Mouse (Mus musculus) MEL (cell line): Measurements from ENCODE around the gene Bbs5. TPM values are rescaled to one million over a fixed set of nuclear protein-coding genes. Genes with fewer than 3 reads are reported as not detected.

Experiments used
- DNase-seq: peaks from one replicate; pipeline ENCODE4 v3.0.0; 2011; ENCODE audit warnings: low read depth, low spot score
- H3K27ac ChIP-seq: 2 replicates; pipeline ENCODE4 v1.5.1; 2012; ENCODE audit warnings: low read depth, mild to moderate bottlenecking, control low read depth, low read length, moderate library complexity; ENCODE audit not compliant: control insufficient read depth
- H3K27me3 ChIP-seq, 2 experiments: fragments of 150-350 bp in 1 of 2; sonication (generic) in 1 of 2; 2 replicates each; pipeline ENCODE4 v1.6.1; 2012; ENCODE audit warnings: low read length in 2 of 2, mild to moderate bottlenecking in 2 of 2, improper control_type of control experiment in 1 of 2, moderate library complexity in 1 of 2; ENCODE audit not compliant: insufficient read depth in 2 of 2, control insufficient read depth in 1 of 2
- H3K36me3 ChIP-seq, 2 experiments: 2 replicates each; pipeline ENCODE4 v1.6.1; 2012 to 2014; ENCODE audit warnings: low read length in 2 of 2, improper control_type of control experiment in 1 of 2, inconsistent platforms in 1 of 2, mild to moderate bottlenecking in 1 of 2; ENCODE audit not compliant: insufficient read depth in 2 of 2, control insufficient read depth in 1 of 2
- H3K4me1 ChIP-seq, 2 experiments: fragments of 150-350 bp in 1 of 2; sonication (generic) in 1 of 2; 2 replicates each; pipeline ENCODE4 v1.6.1; 2012; ENCODE audit warnings: low read length in 2 of 2, improper control_type of control experiment in 1 of 2, mild to moderate bottlenecking in 1 of 2; ENCODE audit not compliant: insufficient read depth in 2 of 2, control insufficient read depth in 1 of 2
- H3K4me3 ChIP-seq, 2 experiments: fragments of 150-350 bp in 1 of 2; sonication (generic) in 1 of 2; 2 replicates each; pipeline ENCODE4 v1.5.1; 2012; ENCODE audit warnings: low read depth in 2 of 2, low read length in 2 of 2, mild to moderate bottlenecking in 2 of 2, moderate library complexity in 2 of 2, control low read depth in 1 of 2, improper control_type of control experiment in 1 of 2; ENCODE audit not compliant: control insufficient read depth in 1 of 2, insufficient read depth in 1 of 2
- H3K79me2 ChIP-seq: 2 replicates; pipeline ENCODE4 v1.6.1; 2012; ENCODE audit warnings: mild to moderate bottlenecking, low read length, moderate library complexity; ENCODE audit not compliant: control insufficient read depth, poor library complexity, insufficient read depth
- H3K9ac ChIP-seq: 2 replicates; pipeline ENCODE4 v1.6.1; 2012; ENCODE audit warnings: low read depth, mild to moderate bottlenecking, control low read depth, low read length, moderate library complexity; ENCODE audit not compliant: control insufficient read depth, poor library complexity, severe bottlenecking
- H3K9me3 ChIP-seq: fragments of 150-350 bp; sonication (generic); replicated peaks from 2 replicates; pipeline ENCODE4 v1.6.1; 2012; ENCODE audit warnings: mild to moderate bottlenecking, low read length, improper control_type of control experiment, moderate library complexity; ENCODE audit not compliant: insufficient read depth
- CHD1 ChIP-seq: IDR thresholded peaks from 2 replicates; pipeline ENCODE4 v1.6.1; 2012; ENCODE audit warnings: low read depth, mild to moderate bottlenecking, inconsistent platforms, low read length, improper control_type of control experiment
- ELF1 ChIP-seq: IDR thresholded peaks from 2 replicates; pipeline ENCODE4 v1.6.1; 2014; ENCODE audit warnings: low read depth, mild to moderate bottlenecking, inconsistent platforms, low read length, improper control_type of control experiment, moderate library complexity
- EP300 ChIP-seq, 2 experiments: IDR thresholded peaks; 2 replicates each; pipeline ENCODE4 v1.6.1; 2011; ENCODE audit warnings: improper control_type of control experiment in 2 of 2, low read length in 2 of 2, low read depth in 1 of 2, mild to moderate bottlenecking in 1 of 2
- ETS1 ChIP-seq: IDR thresholded peaks from 2 replicates; pipeline ENCODE4 v1.6.1; 2012; ENCODE audit warnings: low read depth, mild to moderate bottlenecking, inconsistent platforms, low read length, improper control_type of control experiment, moderate library complexity
- GABPA ChIP-seq: IDR thresholded peaks from 2 replicates; pipeline ENCODE4 v1.6.1; 2012; ENCODE audit warnings: low read depth, mild to moderate bottlenecking, inconsistent platforms, low read length, improper control_type of control experiment, moderate library complexity
- GATA1 ChIP-seq: IDR thresholded peaks from 2 replicates; pipeline ENCODE4 v1.6.1; 2011; ENCODE audit warnings: low read depth, low read length, improper control_type of control experiment
- HCFC1 ChIP-seq: IDR thresholded peaks from 2 replicates; pipeline ENCODE4 v1.6.1; 2012; ENCODE audit warnings: low read depth, mild to moderate bottlenecking, inconsistent platforms, low read length, improper control_type of control experiment, moderate library complexity
- JUND ChIP-seq: IDR thresholded peaks from 2 replicates; pipeline ENCODE4 v1.6.1; 2011; ENCODE audit warnings: low read depth, mild to moderate bottlenecking, improper control_type of control experiment, low read length
- MAFK ChIP-seq: IDR thresholded peaks from 2 replicates; pipeline ENCODE4 v1.6.1; 2011; ENCODE audit warnings: low read depth, mild to moderate bottlenecking, low read length, improper control_type of control experiment, borderline replicate concordance
- MAX ChIP-seq: IDR thresholded peaks from 2 replicates; pipeline ENCODE4 v1.6.1; 2011; ENCODE audit warnings: low read length, improper control_type of control experiment
- MYB ChIP-seq: IDR thresholded peaks from 2 replicates; pipeline ENCODE4 v1.6.1; 2011; ENCODE audit warnings: mild to moderate bottlenecking, low read depth, low read length, improper control_type of control experiment
- MYC ChIP-seq: IDR thresholded peaks from 2 replicates; pipeline ENCODE4 v1.6.1; 2011; ENCODE audit warnings: low read depth, mild to moderate bottlenecking, low read length, improper control_type of control experiment, moderate library complexity
- NELFE ChIP-seq: IDR thresholded peaks from 2 replicates; pipeline ENCODE4 v1.6.1; 2011; ENCODE audit warnings: low read depth, low read length, improper control_type of control experiment
- POLR2A ChIP-seq, 2 experiments: IDR thresholded peaks; 2 replicates each; pipeline ENCODE4 v1.6.1; 2011 to 2012; ENCODE audit warnings: low read length in 2 of 2, mild to moderate bottlenecking in 2 of 2, control low read depth in 1 of 2, improper control_type of control experiment in 1 of 2, low read depth in 1 of 2, moderate library complexity in 1 of 2; ENCODE audit not compliant: control insufficient read depth in 1 of 2, insufficient read depth in 1 of 2, poor library complexity in 1 of 2
- POLR2AphosphoS5 ChIP-seq: IDR thresholded peaks from 2 replicates; pipeline ENCODE4 v1.6.1; 2012; ENCODE audit warnings: low read depth, borderline replicate concordance, mild to moderate bottlenecking, inconsistent platforms, low read length, moderate library complexity, mixed read lengths
- SIN3A ChIP-seq: IDR thresholded peaks from 2 replicates; pipeline ENCODE4 v1.6.1; 2012; ENCODE audit warnings: low read length, improper control_type of control experiment, inconsistent platforms
- SMC3 ChIP-seq: IDR thresholded peaks from 2 replicates; pipeline ENCODE4 v1.6.1; 2011; ENCODE audit warnings: low read depth, low read length, improper control_type of control experiment
- TBP ChIP-seq: IDR thresholded peaks from 2 replicates; pipeline ENCODE4 v1.8.0; 2011; ENCODE audit warnings: low read depth, low read length, improper control_type of control experiment
- UBTF ChIP-seq: IDR thresholded peaks from 2 replicates; pipeline ENCODE4 v1.6.1; 2012; ENCODE audit warnings: low read depth, mild to moderate bottlenecking, inconsistent platforms, low read length, improper control_type of control experiment, moderate library complexity, borderline replicate concordance; ENCODE audit not compliant: insufficient read depth
- USF1 ChIP-seq: IDR thresholded peaks from 2 replicates; pipeline ENCODE4 v1.6.1; 2014; ENCODE audit warnings: low read depth, mild to moderate bottlenecking, inconsistent platforms, low read length, improper control_type of control experiment, moderate library complexity
- USF2 ChIP-seq, 2 experiments: IDR thresholded peaks; 2 replicates each; pipeline ENCODE4 v1.6.1; 2011 to 2012; ENCODE audit warnings: improper control_type of control experiment in 2 of 2, low read length in 2 of 2, borderline replicate concordance in 1 of 2, inconsistent platforms in 1 of 2, low read depth in 1 of 2, mild to moderate bottlenecking in 1 of 2; ENCODE audit not compliant: insufficient read depth in 1 of 2
- ZC3H11A ChIP-seq: IDR thresholded peaks from 2 replicates; pipeline ENCODE4 v1.6.1; 2012; ENCODE audit warnings: low read depth, mild to moderate bottlenecking, inconsistent platforms, low read length, improper control_type of control experiment
- ZMIZ1 ChIP-seq: IDR thresholded peaks from 2 replicates; pipeline ENCODE4 v1.6.1; 2012; ENCODE audit warnings: low read depth, mild to moderate bottlenecking, inconsistent platforms, low read length, improper control_type of control experiment, moderate library complexity
- ZNF384 ChIP-seq: IDR thresholded peaks from 2 replicates; pipeline ENCODE4 v1.6.1; 2012; ENCODE audit warnings: low read depth, mild to moderate bottlenecking, inconsistent platforms, low read length, improper control_type of control experiment
- polyA plus RNA-seq, 2 experiments: library from polyadenylated mRNA; stranded (reverse) in 1 of 2; unstranded in 1 of 2; fragments of >175 nt in 1 of 2; fragments of >200 nt in 1 of 2; gene quantifications; 2 replicates each; pipeline versions ENCODE4 v1.2.1 to v1.2.4; 2012; ENCODE audit warnings: low replicate concordance in 2 of 2, low read depth in 1 of 2; ENCODE audit not compliant: insufficient read length in 2 of 2, insufficient read depth in 1 of 2, missing spikeins in 1 of 2
- total RNA-seq: library from RNA; depleted of rRNA; stranded (reverse); fragments of 300-350 nt; gene quantifications from 2 replicates; pipeline ENCODE4 v1.2.3, GENCODE M21; 2012

The Bbs5 gene
- total and polyA plus RNA-seq, 3 experiments = 5.4 to 5.7 TPM; not detected in 1

DNA sequence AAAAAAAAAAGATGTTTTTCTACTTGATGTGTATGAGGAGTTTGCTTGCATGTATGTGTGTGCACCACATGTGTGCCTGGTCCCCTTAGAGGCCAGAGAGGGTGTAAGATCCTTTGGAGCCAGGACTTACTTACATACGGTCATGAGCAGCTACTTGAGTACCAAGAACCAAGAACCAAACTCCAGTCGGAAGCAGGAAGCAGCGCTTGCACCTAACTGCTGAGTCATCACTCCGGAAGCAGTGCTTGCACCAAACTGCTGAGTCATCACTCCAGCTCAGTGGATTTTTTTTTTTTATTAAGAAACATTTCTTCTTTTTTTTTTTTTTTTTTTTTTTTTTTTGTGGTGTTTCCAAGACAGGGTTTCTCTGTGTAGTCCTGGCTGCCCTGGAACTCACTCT lies 33.7 kb upstream of the Bbs5 start:
- Histone ChIP-seq H3K4me1 (peaks cover 0 to 3% of the 10 kb centered on the region in 2 experiments; a peak in 1 of 4 replicates), H3K79me2 (no peaks in the 10 kb centered on the region), H3K9me3 (no peaks in the 10 kb centered on the region), H3K27me3 (no peaks in the 10 kb centered on the region), H3K36me3 (no peaks in the 10 kb centered on the region), H3K27ac (no peak overlapping the region), H3K9ac (no peak overlapping the region), H3K4me3 (no peak overlapping the region)
- TF ChIP-seq GATA1 = no peak
- no peak for TF ChIP-seq MYC
- TF ChIP-seq TBP = 0 out of 2 replicates have a peak, but pooled peaks have one; percentile 22
- TF ChIP-seq USF1 = no peak
- TF ChIP-seq ZNF384 = peak; percentile 95
- peak; percentile 48; the same call in 1 of the 2 replicates for TF ChIP-seq ELF1
- no peak for TF ChIP-seq HCFC1
- no peak for TF ChIP-seq CHD1
- peak; percentile 86 for TF ChIP-seq GABPA
- TF ChIP-seq EP300 (IDR thresholded peaks at IDR 0.05; ENCODE audit: low read depth in 1 of 2, low read length in 2 of 2) = peak; percentile 40 to 44; a peak in 3 of 4 replicates
- TF ChIP-seq SIN3A = no peak
- peak; percentile 100 for TF ChIP-seq MAFK
- TF ChIP-seq SMC3 = no peak
- peak; percentile 79 for TF ChIP-seq ETS1
- peak; percentile 81 for DNase-seq

DNA sequence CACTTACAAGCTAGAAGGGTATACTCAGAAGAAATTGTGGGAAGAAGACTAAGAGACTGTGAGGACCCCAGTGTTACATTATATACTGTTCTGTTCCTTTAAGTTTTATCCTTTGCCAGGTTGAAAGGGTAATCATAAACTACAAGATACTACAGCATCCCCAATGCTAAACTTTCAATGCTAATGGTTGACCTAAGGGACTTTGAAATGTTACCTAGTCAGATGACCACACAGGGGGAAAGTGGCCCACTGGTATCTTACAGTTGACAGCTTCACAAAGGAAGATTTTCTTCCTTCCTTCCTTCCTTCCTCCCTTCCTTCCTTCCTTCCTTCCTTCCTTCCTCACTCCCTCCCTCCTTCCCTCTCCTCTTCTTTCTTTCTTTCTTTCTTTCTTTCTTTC lies 28.6 kb upstream of the Bbs5 start:
- H3K27ac ChIP-seq = no peak overlapping the region
- H3K79me2 ChIP-seq = no peaks in the 10 kb centered on the region
- no peak overlapping the region for H3K4me3 ChIP-seq
- H3K9me3 ChIP-seq = no peaks in the 10 kb centered on the region
- H3K36me3 ChIP-seq = no peaks in the 10 kb centered on the region
- no peaks in the 10 kb centered on the region; a peak in 2 of 4 replicates for H3K27me3 ChIP-seq
- TF ChIP-seq ZC3H11A (no peak), USF2 (IDR thresholded peaks at IDR 0.05; ENCODE audit: borderline replicate concordance in 1 of 2, insufficient read depth in 1 of 2, low read depth in 1 of 2, low read length in 2 of 2) (no peak), MAFK (no peak), JUND (no peak), ZMIZ1 (no peak), UBTF (no peak), SMC3 (no peak), POLR2AphosphoS5 (no peak), NELFE (no peak), MAX (no peak), CHD1 (no peak), GABPA (no peak), POLR2A (IDR thresholded peaks at IDR 0.05; ENCODE audit: control insufficient read depth in 1 of 2, insufficient read depth in 1 of 2, low read depth in 1 of 2, low read length in 2 of 2, poor library complexity in 1 of 2) (no peak), MYB (no peak)
- TF ChIP-seq, all 39 proteins: peak for 0
- no peak for DNase-seq
- H3K9ac ChIP-seq = no peak overlapping the region
- H3K4me1 ChIP-seq = peaks cover 0 to 6% of the 10 kb centered on the region in 2 experiments; a peak in 1 of 4 replicates
